Mouse (Mus musculus) thymus, postnatal 10 days (tissue): ENCODE measurements around the gene Spdye4a.

ENCODE experiments used
- DNase-seq, 2 experiments: peaks; one replicate each; pipeline ENCODE4 v3.0.0; 2021; ENCODE audit warnings: low spot score in 2 of 2

Gene Spdye4a

DNA sequence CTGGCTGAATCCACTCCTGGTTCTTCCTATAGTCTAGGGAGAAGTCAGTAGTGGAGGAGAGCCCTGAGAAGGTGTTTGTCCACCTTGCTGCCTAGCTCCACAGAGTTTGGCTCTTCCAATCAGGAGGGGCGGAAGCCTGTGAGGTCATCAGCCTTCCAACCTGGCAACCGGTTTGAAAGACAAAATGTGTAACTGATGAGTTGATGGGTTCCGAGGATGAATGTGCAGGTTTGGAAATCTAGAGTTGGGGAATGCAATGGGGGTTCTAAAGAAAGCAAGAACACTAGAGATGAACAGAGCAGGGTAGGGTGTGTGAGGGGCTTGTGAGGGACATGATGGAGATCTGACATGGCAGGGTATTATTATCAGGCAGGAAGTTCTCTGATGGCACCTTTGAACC lies at the start of gene Spdye4a:
Spdye4a (minus strand) TSS at position 101 of the 400 bp plus-strand sequence.
- no peak for DNase-seq

DNA sequence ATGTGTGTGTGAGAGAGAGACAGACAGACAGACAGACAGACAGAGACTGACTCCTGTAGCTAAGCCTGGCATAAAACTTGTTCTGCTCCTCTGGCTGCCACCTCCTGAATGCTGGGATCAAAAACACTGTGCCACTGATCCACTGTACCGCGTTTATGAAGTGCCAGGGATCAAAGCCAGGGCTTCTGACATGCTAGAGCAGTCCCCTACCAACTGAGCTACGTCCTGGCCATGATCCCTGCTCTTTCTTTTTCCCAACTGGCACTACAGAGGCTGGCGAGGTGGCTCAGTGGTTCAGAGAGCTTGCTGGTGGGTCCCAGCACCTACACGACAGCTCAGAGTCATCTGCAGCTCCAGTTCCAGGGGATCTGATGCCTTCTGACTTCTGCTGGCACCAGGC lies 49.1 kb upstream of the Spdye4a start:
- DNase-seq = no peak

DNA sequence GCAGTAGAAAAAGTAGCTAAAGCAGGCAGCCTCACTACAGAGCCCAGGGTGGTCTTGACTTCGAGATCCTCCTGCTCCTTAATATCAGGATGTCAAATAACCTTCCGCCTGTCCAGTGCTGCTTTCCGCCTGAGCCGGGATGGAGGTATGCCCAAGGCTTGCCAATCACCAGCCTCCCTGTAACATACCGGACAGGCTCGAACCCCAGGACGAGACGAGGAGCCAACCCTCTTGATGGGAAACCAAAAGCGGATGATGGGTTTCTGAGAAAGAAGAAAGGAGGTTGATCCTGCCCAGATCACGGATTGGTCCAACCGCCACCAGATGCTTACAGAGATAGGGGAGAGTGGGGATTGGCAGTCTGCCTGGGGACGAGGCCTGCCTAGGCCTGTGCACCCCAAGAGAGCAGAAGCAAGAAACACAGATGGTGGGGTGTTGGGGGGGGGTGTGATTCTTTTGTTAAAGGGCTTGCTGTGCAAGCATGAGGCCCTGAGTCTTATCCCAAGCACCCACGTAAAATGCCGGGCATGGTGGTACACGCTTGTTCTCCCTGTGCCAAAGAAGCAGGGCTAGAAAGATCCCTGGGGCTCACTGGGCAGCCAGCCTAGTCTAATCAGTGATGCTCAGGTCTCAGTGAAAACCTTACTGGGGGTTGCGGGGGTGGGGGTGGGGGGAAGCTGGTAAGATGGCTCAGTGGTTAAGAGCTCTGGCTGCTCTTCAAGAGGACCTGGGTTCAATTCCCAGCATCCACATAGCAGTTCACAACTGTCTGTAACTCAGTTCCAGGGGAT lies 46.0 kb upstream of the Spdye4a start:
- DNase-seq = no peak

DNA sequence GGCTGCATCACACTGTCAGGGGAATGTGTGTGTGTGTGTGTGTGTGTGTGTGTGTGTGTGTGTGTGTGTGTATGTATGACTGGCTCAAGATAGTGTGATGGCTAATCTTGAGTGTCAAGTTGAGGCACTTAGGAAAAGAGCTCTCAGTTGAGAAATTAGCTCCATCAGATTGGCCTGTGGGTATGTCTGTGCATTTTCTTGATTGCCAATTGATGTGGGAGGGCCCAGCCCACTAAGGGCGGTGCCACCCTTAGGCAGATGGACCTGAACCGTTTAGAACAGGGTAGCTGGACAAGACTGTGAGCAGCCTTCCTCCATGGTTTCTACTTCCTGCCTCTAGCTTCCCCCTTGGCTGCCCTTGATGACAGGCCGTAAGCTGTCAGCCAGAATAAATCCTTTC lies 45.4 kb upstream of the Spdye4a start:
- DNase-seq = no peak

DNA sequence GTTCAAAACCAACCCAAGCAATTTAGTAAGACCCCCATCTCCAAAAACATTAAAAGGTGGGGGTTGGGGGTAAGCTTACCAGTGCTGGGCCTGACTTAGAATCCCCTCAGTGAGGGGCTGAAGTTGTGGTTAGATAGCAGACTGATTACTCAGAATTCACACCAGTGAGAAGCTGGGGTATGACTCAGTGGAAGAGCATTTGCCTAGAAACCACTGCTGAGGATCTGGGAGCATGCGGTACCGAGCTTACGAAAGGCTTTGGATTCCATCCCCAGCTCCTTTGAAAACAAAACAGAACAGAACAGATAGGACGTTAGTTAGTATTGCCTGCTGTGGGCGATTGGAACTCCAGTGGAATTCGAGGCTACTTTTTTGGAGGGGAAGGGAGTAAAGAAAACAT lies 45.0 kb upstream of the Spdye4a start:
- DNase-seq = no peak

DNA sequence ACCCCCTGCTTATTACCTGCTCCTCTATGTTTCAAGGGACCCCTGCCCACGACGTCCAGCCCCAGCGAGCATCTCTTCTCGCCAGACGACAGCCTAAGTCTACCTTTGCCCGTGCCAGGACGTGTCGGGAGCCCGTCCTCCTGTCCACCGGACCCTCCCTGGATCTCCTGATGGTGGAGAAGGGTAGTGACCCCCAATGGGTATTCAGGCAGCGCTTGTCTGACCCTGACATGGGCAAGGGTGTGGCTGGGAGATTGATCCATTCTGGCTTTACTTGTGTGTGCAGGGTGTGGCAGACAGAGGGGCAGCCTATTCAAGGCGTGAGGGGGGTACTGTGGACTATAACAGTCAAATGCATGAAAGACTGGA lies 43.4 kb upstream of the Spdye4a start:
- no peak for DNase-seq

DNA sequence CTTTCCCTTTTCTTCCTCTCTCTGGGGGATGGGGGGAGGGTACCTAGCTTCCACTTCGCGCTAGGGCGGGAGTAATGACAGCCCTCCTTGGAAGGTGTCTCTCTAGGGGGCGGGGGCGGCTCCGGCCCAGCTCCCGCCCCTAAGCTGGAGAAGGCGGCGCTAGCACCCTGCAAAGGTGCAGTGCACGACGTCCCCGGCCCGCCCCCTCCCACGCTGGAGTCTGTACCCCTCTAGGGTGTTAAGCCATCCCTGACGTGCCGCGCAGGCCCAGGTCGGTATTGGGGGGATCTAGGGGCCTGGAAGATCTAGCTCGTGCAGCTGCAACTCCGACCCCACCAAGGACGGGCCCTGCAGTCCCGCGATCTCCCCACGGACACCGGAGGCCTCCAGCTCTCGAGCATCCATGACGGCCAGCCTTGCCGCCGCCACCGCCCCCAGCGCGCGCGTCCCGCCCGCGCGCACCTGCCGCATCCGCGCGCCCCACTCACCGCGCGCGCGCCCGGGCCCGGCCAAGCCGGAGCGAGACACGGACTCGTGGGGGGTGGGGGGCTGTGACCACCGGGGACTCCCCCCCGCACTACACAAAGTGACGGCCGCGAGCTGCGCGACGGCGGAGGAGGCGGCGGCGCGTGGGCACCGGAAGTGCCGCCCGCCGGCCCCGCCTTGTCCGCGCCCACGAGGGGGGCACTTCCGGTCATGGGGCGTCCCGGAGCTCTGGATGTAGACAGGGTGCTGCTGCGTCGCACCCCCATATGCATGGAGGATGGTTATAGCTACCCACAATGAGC lies 42.9 kb upstream of the Spdye4a start, which contains the start of gene Zfp316:
Zfp316 (minus strand) TSS at position 660 of the 788 bp plus-strand sequence.
- peak in 1 of 2 experiments; percentile 33 for DNase-seq

DNA sequence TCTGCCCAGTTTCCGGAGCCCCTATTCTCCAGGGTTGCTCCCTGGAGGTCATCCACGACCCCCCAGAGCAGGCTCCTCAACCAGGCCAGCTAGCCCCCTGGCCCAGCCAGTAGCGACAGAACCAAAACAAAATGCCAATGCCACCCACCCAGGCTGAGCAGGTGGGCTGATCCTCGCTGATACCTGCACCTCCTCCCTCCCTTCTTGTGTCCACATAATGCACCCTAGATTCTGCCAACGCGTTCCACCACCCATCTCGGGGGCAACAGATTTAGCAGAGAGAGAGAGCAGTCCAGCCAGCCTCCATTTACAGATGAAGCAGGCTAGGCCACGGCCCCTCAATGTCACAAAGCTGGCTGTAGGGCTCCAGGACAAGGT lies 42.3 kb upstream of the Spdye4a start:
- no peak for DNase-seq

DNA sequence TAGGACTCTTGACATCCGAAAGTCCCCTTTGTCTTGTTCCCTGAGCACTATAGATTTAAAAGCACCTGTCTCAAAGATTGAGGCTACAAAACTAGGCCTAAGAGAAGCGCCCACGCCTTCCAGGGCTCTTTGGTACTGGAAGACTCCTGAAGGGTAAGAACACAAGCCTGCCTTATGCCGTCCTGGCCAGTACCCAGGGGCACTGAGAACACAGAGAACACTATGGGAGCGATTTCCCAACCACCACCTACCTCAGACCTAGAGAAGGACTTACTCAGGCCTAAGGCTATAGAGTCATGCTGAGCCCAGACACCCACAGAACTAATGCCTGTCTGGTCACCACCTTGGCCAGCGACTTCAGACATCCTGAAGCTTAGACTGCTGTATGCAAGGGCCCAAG lies 40.1 kb upstream of the Spdye4a start:
- DNase-seq = no peak

DNA sequence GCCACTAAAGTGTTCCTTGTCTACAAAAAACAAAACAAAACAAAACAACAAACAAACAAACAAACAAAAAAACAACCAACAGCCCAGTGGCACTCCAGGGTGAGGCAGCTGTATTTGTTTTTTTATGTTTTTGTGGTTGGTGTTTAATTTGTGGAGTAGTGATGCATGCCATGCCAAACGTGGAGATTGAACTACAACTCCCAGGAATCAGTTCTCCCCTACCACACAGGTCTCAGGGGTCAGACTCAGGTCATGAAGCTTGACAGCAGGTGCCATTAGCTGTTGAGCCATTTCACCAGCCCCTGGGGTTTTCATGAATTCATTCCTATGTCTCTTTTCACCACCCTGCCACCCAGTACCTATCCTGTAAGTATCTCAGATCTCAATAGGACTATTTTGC lies 38.7 kb upstream of the Spdye4a start:
- no peak for DNase-seq

DNA sequence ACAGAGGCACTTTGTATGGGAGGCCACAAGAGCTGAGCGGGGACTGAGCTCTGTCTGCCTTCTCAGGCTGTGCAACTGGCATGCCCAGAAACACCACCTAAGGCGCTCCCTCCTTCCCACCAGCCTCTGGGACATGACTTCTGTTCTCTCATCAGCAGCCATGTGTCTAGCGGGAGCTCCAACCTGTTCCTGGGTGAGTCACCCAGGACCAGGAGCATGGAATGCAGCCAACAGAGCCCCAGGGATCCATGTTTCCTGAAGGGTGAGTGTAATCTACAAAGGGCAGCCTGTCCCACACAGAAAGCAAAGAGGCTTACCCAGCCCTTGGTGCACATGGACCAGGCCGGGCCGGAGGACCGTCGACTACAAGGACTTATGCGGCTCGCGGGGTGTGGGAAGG lies 38.0 kb upstream of the Spdye4a start:
- no peak for DNase-seq

DNA sequence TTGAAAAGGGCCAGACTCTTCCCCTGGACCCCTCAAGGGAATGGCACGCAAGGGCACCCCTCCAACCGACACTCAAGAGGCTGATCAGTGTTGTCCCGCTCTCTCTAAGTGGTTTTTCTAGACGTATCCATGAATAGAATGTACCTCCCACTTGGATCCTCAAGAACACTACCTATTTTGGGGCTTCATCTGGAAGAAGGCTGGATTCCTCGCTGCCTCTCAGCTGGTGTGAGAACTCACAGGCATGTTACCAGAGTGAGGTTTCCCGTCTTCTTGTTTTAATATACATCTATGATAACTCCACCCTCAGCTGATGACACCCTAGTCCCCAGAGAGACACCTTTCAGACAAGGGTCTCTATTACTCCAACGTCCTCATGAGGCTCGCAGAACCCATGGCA lies 34.9 kb upstream of the Spdye4a start:
- no peak for DNase-seq

DNA sequence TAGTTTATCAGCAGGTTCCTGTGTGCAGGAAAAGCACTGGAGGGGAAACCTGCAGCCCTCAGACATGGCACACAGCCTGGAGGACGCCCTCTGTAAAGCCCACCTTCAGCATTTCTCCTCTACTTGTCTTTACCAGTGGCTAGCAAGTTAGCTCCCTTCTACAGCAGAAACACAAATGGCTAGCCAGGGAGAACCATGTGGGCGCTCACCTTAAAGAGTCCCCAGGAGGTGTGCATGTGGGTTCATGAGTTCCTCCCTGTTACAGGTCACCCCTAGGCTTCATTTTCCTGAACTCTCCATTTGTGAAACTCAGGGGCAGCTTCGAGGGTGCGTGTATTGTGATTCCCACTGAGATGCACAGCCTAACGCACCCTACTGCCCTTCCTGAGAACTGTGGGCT lies 29.1 kb upstream of the Spdye4a start:
- no peak for DNase-seq

DNA sequence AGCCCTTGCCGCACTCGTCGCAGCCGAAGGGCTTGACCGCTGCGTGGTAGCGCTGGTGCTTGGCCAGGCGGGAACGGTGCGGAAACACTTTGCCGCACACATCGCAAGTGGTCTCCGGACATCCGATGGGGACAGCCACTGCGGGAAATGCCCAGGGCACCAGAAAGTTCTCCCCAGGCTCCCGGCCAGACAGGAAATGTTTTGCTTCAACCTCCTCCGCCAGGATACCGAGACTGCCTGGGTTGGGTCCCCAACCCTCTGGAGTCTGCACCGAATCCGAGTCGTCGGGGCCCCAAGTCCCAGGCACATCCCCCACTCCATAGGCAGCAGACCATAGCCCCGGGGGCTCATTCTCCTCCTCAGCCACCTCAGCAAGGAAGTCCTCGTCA lies 28.4 kb upstream of the Spdye4a start:
- no peak for DNase-seq

DNA sequence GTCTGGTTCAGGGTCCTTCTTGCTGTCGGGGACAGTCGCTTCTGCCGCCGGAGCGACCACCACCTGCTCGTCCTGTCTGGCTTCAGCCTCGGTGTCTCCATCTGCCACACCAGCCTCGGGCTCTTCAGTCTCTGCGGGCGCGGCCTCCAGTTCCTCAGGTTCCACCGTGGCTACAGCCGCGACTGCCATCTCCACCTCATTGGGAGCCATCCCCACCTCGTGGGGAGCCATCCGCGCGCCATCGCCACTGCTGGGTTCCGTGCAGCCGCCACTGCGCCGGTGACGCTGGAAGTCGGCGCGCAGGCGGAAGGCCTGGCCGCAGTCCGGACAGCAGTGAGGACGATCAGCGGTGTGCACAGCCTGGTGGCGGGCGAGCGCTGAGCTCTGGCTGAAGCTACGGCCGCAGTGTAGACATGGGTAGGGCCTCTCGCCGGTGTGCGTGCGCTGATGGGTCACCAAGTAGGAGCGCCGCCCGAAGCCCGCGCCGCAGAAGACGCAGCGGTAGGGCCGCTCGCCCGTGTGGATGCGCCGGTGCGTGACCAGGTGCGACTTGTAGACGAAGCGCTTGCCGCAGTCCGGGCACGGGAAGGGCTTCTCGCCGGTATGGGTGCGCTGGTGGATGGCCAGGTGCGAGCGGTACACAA lies 27.9 kb upstream of the Spdye4a start:
- DNase-seq = no peak

DNA sequence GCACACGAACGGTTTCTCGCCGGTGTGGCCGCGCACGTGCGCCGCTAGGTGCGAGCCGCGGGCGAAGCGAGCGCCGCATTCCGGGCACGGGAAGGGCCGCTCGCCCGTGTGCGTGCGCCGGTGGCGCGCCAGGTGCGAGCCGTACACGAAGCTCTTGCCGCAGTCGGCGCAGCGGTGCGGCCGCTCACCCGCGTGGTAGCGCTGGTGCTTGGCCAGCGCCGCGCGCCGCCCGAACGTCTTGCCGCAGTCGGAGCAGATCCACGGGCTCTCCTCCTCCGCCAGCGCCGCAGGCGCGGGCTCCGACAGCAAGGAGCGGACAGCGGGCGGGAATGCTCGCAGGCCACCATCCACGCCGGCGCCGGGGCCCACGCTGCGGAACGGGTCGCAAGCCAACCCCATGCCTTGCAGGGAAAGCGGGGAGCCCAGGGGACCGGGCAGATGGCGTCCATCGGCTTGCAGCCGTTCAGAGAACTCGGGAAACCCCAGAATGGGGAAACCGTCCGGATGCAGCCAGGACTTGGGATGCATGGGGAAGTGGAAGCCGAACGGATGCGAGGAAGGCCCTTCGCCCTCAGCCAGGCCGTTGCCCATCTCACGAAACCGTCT lies 27.3 kb upstream of the Spdye4a start:
- no peak for DNase-seq

DNA sequence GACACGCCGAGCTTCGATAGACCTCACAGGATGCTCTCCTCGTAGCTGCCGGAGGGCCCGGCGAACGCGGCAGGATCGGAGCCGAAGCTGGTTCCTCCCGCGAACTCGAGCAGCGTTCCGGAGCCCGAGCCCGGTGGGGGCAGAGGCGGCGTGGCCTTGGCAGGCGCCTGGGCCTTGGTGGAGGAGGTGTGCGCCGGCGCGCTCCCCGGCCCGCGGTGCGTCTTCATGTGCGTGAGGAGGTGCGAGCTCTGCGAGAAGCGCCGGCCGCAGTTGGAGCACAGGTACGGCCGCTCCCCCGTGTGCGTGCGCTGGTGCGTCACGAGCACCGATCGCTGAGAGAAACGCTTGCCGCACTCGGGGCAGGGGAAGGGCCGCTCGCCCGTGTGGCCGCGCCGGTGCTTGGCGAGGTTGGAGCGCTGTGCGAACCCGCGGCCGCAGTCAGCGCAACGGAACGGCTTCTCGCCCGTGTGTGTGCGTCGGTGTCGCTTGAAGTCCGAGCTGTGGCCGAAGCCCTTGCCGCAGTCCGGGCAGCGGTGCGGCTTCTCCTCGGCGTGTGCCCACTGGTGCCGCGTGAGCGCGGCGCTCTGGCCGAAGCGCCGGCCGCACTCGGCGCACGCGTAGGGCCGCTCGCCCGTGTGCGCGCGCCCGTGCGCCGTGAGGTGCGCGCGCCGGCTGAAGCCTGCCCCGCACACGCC lies 26.6 kb upstream of the Spdye4a start:
- no peak for DNase-seq

DNA sequence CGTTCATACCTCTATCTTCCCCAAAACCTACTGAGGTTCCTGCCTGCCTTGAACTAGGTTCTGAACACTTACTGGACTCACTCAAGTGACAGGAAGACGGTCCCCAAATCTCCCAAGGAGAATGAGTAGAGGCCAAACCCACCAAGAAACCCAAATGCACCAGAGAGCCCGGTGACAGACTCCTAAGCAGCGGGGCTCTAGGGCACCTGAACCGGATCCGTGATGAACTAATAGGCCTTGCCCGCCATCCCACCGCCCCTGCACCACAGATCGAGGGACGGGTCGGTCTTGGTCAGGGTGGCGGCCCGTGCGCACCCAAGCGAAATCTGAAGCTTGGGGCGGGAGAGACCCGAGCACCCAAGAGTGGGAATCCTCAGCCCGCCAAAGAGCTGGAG lies 26.1 kb upstream of the Spdye4a start:
- DNase-seq = no peak

DNA sequence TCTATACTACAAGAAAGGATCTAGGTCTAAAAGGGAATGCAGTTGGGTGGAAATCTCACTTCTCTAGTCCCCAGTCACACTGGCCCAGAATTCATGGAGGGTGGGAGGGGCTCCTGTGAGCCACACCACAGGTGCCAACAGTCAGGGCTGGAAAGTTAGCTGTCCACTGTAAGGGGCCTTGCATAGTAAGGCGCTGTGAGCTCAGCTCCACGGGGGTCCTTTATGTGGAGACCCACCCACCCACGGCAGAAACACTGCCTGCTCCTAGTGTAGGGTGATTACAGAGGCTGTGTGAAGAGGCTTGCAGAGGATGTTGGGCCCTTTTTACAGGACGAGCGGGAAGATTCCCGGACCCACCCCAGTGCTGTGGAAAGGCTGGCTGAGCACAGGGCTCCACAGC lies 25.3 kb upstream of the Spdye4a start:
- DNase-seq = no peak

DNA sequence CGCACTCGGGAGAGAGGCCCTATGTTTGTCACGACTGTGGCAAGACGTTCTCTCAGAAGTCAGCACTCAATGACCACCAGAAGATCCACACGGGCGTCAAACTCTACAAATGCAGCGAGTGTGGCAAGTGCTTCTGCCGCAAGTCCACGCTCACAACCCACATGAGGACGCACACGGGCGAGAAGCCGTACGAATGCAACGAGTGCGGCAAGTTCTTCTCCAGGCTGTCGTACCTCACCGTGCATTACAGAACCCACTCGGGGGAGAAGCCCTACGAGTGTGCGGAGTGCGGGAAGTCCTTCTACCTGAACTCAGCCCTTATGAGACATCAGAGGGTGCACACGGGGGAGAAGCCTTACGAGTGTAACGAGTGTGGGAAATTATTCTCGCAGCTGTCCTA lies 18.2 kb upstream of the Spdye4a start:
- DNase-seq = no peak

DNA sequence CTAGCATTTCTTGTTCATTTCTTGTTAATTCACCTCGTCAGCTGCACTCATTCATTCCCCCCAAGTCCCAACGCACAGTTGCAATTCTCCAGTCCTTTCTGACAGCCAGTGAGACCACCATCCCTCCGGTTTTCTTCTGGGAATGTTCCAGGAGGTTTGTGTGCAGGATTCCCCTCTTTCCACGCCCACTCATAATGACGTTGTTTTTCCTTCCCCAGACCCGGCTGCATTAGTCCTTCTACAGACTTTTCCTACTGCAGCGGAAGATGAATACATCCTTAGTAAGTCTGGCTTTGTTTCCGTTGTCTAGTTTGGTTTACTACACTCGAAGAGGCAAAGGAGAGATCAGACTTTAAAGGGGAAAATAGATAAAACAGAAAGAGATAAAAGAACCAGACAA lies 9.3 kb upstream of the Spdye4a start:
- DNase-seq = no peak
